Mouse (Mus musculus) CH12.LX (cell line): Measurements from ENCODE around the gene Rtn1. TPM values are rescaled to one million over a fixed set of nuclear protein-coding genes. Genes with fewer than 3 reads are reported as not detected.

Experiments used
- DNase-seq: peaks from one replicate; pipeline ENCODE4 v3.0.0-alpha.2; 2013; ENCODE audit errors: extremely low read depth
- H3K27ac ChIP-seq: 2 replicates; pipeline ENCODE4 v1.5.1; 2012; ENCODE audit warnings: low read depth, mild to moderate bottlenecking, control low read depth, moderate library complexity; ENCODE audit not compliant: insufficient read depth
- H3K27me3 ChIP-seq: replicated peaks from 2 replicates; pipeline ENCODE3; 2012; ENCODE audit warnings: inconsistent platforms
- H3K36me3 ChIP-seq, 2 experiments: replicated peaks in 1 of 2; 2 replicates each; pipeline versions ENCODE3 to v1.6.1; 2012; ENCODE audit warnings: inconsistent platforms in 1 of 2, low read length in 1 of 2, mild to moderate bottlenecking in 1 of 2, mixed read lengths in 1 of 2, moderate library complexity in 1 of 2; ENCODE audit not compliant: control insufficient read depth in 1 of 2, insufficient read depth in 1 of 2
- H3K4me1 ChIP-seq, 2 experiments: 2 replicates each; pipeline ENCODE4 v1.6.1; 2012; ENCODE audit warnings: inconsistent platforms in 1 of 2, moderate library complexity in 1 of 2; ENCODE audit not compliant: insufficient read depth in 2 of 2, control insufficient read depth in 1 of 2
- H3K4me2 ChIP-seq: 2 replicates; pipeline ENCODE4 v1.6.1; 2012; ENCODE audit warnings: low read depth, mild to moderate bottlenecking, control low read depth; ENCODE audit not compliant: poor library complexity, insufficient read depth, severe bottlenecking
- H3K4me3 ChIP-seq, 3 experiments: fragments of 150-350 bp in 1 of 3; sonication (generic) in 1 of 3; replicated peaks in 1 of 3; 2 replicates each; pipeline versions ENCODE3 to v1.5.1; 2011 to 2012; ENCODE audit warnings: low read depth in 2 of 3, low read length in 2 of 3, mild to moderate bottlenecking in 2 of 3, moderate library complexity in 2 of 3, control low read depth in 1 of 3, improper control_type of control experiment in 1 of 3, inconsistent platforms in 1 of 3, mixed read lengths in 1 of 3; ENCODE audit not compliant: poor library complexity in 1 of 3
- H3K79me2 ChIP-seq: replicated peaks from 2 replicates; pipeline ENCODE4 v1.6.1; 2012; ENCODE audit warnings: mild to moderate bottlenecking, moderate library complexity; ENCODE audit not compliant: control insufficient read depth, poor library complexity, insufficient read depth, severe bottlenecking; ENCODE audit errors: extremely low read depth
- H3K9ac ChIP-seq: 2 replicates; pipeline ENCODE4 v1.6.1; 2012; ENCODE audit warnings: low read depth, mild to moderate bottlenecking, control low read depth, moderate library complexity; ENCODE audit not compliant: insufficient read depth
- H3K9me3 ChIP-seq: replicated peaks from 2 replicates; pipeline ENCODE3; 2012; ENCODE audit warnings: low read length, inconsistent platforms, mixed read lengths
- CHD1 ChIP-seq: IDR thresholded peaks from 2 replicates; pipeline ENCODE4 v1.6.1; 2012; ENCODE audit warnings: low read depth, low read length, improper control_type of control experiment, inconsistent platforms
- CHD2 ChIP-seq: IDR thresholded peaks from 2 replicates; pipeline ENCODE4 v1.6.1; 2011; ENCODE audit warnings: low read length, improper control_type of control experiment
- E2F4 ChIP-seq: IDR thresholded peaks from 2 replicates; pipeline ENCODE4 v1.6.1; 2011; ENCODE audit warnings: low read depth, low read length, improper control_type of control experiment; ENCODE audit not compliant: insufficient replicate concordance
- ELF1 ChIP-seq: IDR thresholded peaks from 2 replicates; pipeline ENCODE4 v1.6.1; 2014; ENCODE audit warnings: low read depth, mild to moderate bottlenecking, inconsistent platforms, low read length, improper control_type of control experiment
- EP300 ChIP-seq: IDR thresholded peaks from 2 replicates; pipeline ENCODE4 v1.6.1; 2011; ENCODE audit warnings: low read length, improper control_type of control experiment
- HCFC1 ChIP-seq: IDR thresholded peaks from 2 replicates; pipeline ENCODE4 v1.6.1; 2012; ENCODE audit warnings: low read depth, mild to moderate bottlenecking, inconsistent platforms, low read length, improper control_type of control experiment
- KAT2A ChIP-seq: IDR thresholded peaks from 2 replicates; pipeline ENCODE4 v1.6.1; 2012; ENCODE audit warnings: low read length, improper control_type of control experiment, inconsistent platforms; ENCODE audit not compliant: insufficient replicate concordance
- MAZ ChIP-seq: IDR thresholded peaks from 2 replicates; pipeline ENCODE4 v1.6.1; 2012; ENCODE audit warnings: low read depth, mild to moderate bottlenecking, inconsistent platforms, low read length, improper control_type of control experiment, moderate library complexity
- MXI1 ChIP-seq: IDR thresholded peaks from 2 replicates; pipeline ENCODE4 v1.6.1; 2011; ENCODE audit warnings: mild to moderate bottlenecking, low read depth, low read length, improper control_type of control experiment
- MYC ChIP-seq: IDR thresholded peaks from 2 replicates; pipeline ENCODE4 v1.6.1; 2011; ENCODE audit warnings: low read depth, mild to moderate bottlenecking, improper control_type of control experiment, low read length
- NELFE ChIP-seq: IDR thresholded peaks from 2 replicates; pipeline ENCODE4 v1.6.1; 2011; ENCODE audit warnings: low read depth, low read length, improper control_type of control experiment
- POLR2A ChIP-seq: IDR thresholded peaks from 2 replicates; pipeline ENCODE4 v1.6.1; 2011; ENCODE audit warnings: low read depth, mild to moderate bottlenecking, improper control_type of control experiment, low read length
- POLR2AphosphoS2 ChIP-seq: IDR thresholded peaks from 2 replicates; pipeline ENCODE4 v1.6.1; 2011; ENCODE audit warnings: low read depth, low read length, improper control_type of control experiment
- RAD21 ChIP-seq: IDR thresholded peaks from 2 replicates; pipeline ENCODE4 v1.6.1; 2011; ENCODE audit warnings: low read depth, mild to moderate bottlenecking, low read length, improper control_type of control experiment, moderate library complexity
- RCOR1 ChIP-seq: conservative IDR thresholded peaks from 2 replicates; pipeline ENCODE4 v1.6.1; 2012; ENCODE audit warnings: low read depth, mild to moderate bottlenecking, inconsistent platforms, low read length, improper control_type of control experiment
- SMC3 ChIP-seq: IDR thresholded peaks from 2 replicates; pipeline ENCODE4 v1.6.1; 2011; ENCODE audit warnings: low read depth, low read length, improper control_type of control experiment
- TBP ChIP-seq: conservative IDR thresholded peaks from 2 replicates; pipeline ENCODE4 v1.6.1; 2011; ENCODE audit warnings: low read depth, low read length, improper control_type of control experiment
- UBTF ChIP-seq: IDR thresholded peaks from 2 replicates; pipeline ENCODE4 v1.6.1; 2012; ENCODE audit warnings: low read depth, mild to moderate bottlenecking, inconsistent platforms, low read length, improper control_type of control experiment, moderate library complexity
- USF1 ChIP-seq: IDR thresholded peaks from 2 replicates; pipeline ENCODE4 v1.6.1; 2014; ENCODE audit warnings: low read depth, mild to moderate bottlenecking, inconsistent platforms, low read length, improper control_type of control experiment
- USF2 ChIP-seq: conservative IDR thresholded peaks from 2 replicates; pipeline ENCODE4 v1.6.1; 2011; ENCODE audit warnings: low read depth, low read length, improper control_type of control experiment
- ZC3H11A ChIP-seq: IDR thresholded peaks from 2 replicates; pipeline ENCODE4 v1.6.1; 2012; ENCODE audit warnings: low read depth, mild to moderate bottlenecking, inconsistent platforms, low read length, improper control_type of control experiment
- ZKSCAN1 ChIP-seq: IDR thresholded peaks from 2 replicates; pipeline ENCODE4 v1.6.1; 2012; ENCODE audit warnings: low read depth, inconsistent platforms, low read length, improper control_type of control experiment, borderline replicate concordance
- ZMIZ1 ChIP-seq: IDR thresholded peaks from 2 replicates; pipeline ENCODE4 v1.6.1; 2012; ENCODE audit warnings: low read depth, mild to moderate bottlenecking, inconsistent platforms, low read length, improper control_type of control experiment
- ZNF384 ChIP-seq: IDR thresholded peaks from 2 replicates; pipeline ENCODE4 v1.6.1; 2012; ENCODE audit warnings: low read depth, low read length, improper control_type of control experiment, inconsistent platforms
- dilution Hi-C: fragments of 300-500 bp; cut with MboI; formaldehyde crosslinking; loops from 2 replicates; pipeline ENCODE4 v1.14.3; 2020; ENCODE audit warnings: low sequenced_read_pairs; ENCODE audit not compliant: extremely low pct_unique_long_range_greater_than_20kb, extremely low pct_ligation_motif_present
- in situ Hi-C: fragments of 300-500 bp; cut with MboI; formaldehyde crosslinking; loops from 3 replicates; pipeline ENCODE4 v1.14.3; 2019; ENCODE audit warnings: low sequenced_read_pairs, low pct_ligation_motif_present, low pct_unique_long_range_greater_than_20kb, mixed read lengths
- polyA plus RNA-seq: library from polyadenylated mRNA; unstranded; fragments of >175 nt; gene quantifications from 2 replicates; pipeline ENCODE4 v1.2.1, GENCODE M21; 2012; ENCODE audit warnings: low read depth; ENCODE audit not compliant: insufficient read length
- total RNA-seq, 2 experiments: library from RNA; depleted of rRNA; stranded (reverse); fragments of 300-350 nt in 1 of 2; fragments of >200 nt in 1 of 2; gene quantifications; 2 replicates each; pipeline ENCODE4 v1.2.3; 2012 to 2014

Rtn1 gene
- total and polyA plus RNA-seq, 3 experiments = 0.08 to 0.17 TPM; not detected in 1

- TF ChIP-seq ZC3H11A (no peak), MYC (no peak), ZMIZ1 (no peak), TBP (no peak), MXI1 (no peak), RCOR1 (no peak), KAT2A (no peak), POLR2A (no peak), ZKSCAN1 (no peak), SMC3 (no peak), CHD1 (no peak), POLR2AphosphoS2 (no peak), E2F4 (no peak)
- H3K4me3 ChIP-seq = no peak overlapping the region
- no peak for DNase-seq
- no peak overlapping the region for H3K27ac ChIP-seq
- no peaks in the 10 kb centered on the region for H3K79me2 ChIP-seq
- H3K4me2 ChIP-seq = no peak overlapping the region
- in situ Hi-C loops (no loop called here), dilution Hi-C loops (no loop called here)
- no peak overlapping the region for H3K9ac ChIP-seq
- H3K36me3 ChIP-seq = no peaks in the 10 kb centered on the region
- no peaks in the 10 kb centered on the region for H3K27me3 ChIP-seq
- peaks cover 2% of the 10 kb centered on the region for H3K9me3 ChIP-seq
- peaks cover 0 to 33% of the 10 kb centered on the region in 2 experiments; a peak in 2 of 4 replicates for H3K4me1 ChIP-seq
Measured at GRCm38 (mm10) chr12:72234966-72235365, 173.9 kb downstream of the Rtn1 start.

GRCm38 (mm10) chr12:72234151-72234550, 174.7 kb downstream of the Rtn1 start:
- in situ Hi-C loops = no loop called here
- Histone ChIP-seq H3K9me3 (peaks cover 2% of the 10 kb centered on the region), H3K27me3 (no peaks in the 10 kb centered on the region), H3K9ac (no peak overlapping the region), H3K4me1 (peaks cover 0 to 29% of the 10 kb centered on the region in 2 experiments; a peak in 2 of 4 replicates), H3K36me3 (no peaks in the 10 kb centered on the region), H3K4me2 (no peak overlapping the region), H3K4me3 (no peak overlapping the region), H3K79me2 (no peaks in the 10 kb centered on the region), H3K27ac (no peak overlapping the region)
- dilution Hi-C loops = no loop called here
- DNase-seq = no peak
- TF ChIP-seq TBP (no peak), POLR2AphosphoS2 (no peak), UBTF (no peak), ZMIZ1 (no peak), HCFC1 (no peak), MYC (no peak), CHD2 (no peak), SMC3 (no peak), USF2 (no peak), NELFE (no peak), USF1 (no peak), RAD21 (no peak), E2F4 (no peak), ELF1 (no peak), EP300 (no peak), ZKSCAN1 (no peak), ZNF384 (no peak), MAZ (no peak)
